Comparison of ENCODE assay signal across 21 mouse cellular contexts in the genomic region with DNA sequence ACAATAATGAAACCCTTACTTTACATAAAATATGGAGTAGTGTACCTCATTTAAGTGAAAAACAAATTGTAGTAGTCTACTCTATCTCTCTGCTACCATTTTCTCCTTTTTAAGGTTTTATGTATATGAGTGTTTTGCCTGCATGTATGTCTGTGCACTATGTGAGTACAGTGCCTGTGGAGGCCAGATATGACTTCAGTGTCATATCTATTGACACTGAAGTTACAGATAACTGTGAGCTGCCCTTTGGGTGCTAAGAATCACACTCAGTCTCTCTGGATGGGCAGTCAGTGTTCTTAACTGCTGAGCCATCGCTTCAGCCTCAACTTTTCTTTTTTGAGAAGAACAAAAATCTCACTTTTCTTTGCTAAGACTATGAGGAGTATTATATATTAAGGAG. TPM values are rescaled to one million over a fixed set of nuclear protein-coding genes. Genes with fewer than 3 reads are reported as not detected.
DNase-seq lines count a peak whose midpoint lies in the region; ATAC-seq and TF ChIP-seq lines count a peak whose summit lies in the region.
"Had no signal": no experiment of that assay in that cellular context is flagged by ENCODE, and none has a peak within 500 bp of the region (broad histone marks: within the 10 kb centered on the region; RNA-seq: fewer than 3 reads in every experiment).

No protein-coding gene starts in this region.

- no peak overlapping the region for H3K27ac ChIP-seq in heart, embryonic 11.5 days (ENCODE audit: low read depth, low read length)
- H3K27ac ChIP-seq in heart, adult 2 months = no peak overlapping the region
- H3K27ac ChIP-seq in liver, postnatal 0 days (ENCODE audit: low read depth) = peak overlapping the region; percentile 64
- H3K27ac ChIP-seq in cerebellum, adult 2 months (ENCODE audit: insufficient read depth, low read length) = no peak overlapping the region
- H3K27ac ChIP-seq: embryonic facial prominence, embryonic 12.5 days; heart, embryonic 13.5 days; hindbrain, embryonic 14.5 days; limb, embryonic 12.5 days; midbrain, embryonic 12.5 days; neural tube, embryonic 12.5 days had no signal

- H3K9me3 ChIP-seq in heart, embryonic 11.5 days (replicated peaks; ENCODE audit: control insufficient read depth, low read length) = no peaks in the 10 kb centered on the region
- H3K9me3 ChIP-seq in liver, postnatal 0 days (ENCODE audit: low read length) = no peaks in the 10 kb centered on the region
- H3K9me3 ChIP-seq: embryonic facial prominence, embryonic 12.5 days; heart, embryonic 13.5 days; limb, embryonic 12.5 days; midbrain, embryonic 12.5 days; neural tube, embryonic 12.5 days had no signal

- no peaks in the 10 kb centered on the region for H3K4me1 ChIP-seq in heart, embryonic 11.5 days (ENCODE audit: control insufficient read depth, insufficient read depth, low read length)
- no peaks in the 10 kb centered on the region for H3K4me1 ChIP-seq in heart, adult 2 months (ENCODE audit: control insufficient read depth, insufficient read depth, low read length)
- H3K4me1 ChIP-seq in liver, postnatal 0 days (ENCODE audit: insufficient read depth) = peaks cover 4% of the 10 kb centered on the region; the same call in 1 of the 2 replicates
- no peaks in the 10 kb centered on the region for H3K4me1 ChIP-seq in cerebellum, adult 2 months (ENCODE audit: control insufficient read depth, insufficient read depth, low read length)
- H3K4me1 ChIP-seq: embryonic facial prominence, embryonic 12.5 days; heart, embryonic 13.5 days; limb, embryonic 12.5 days; midbrain, embryonic 12.5 days; neural tube, embryonic 12.5 days had no signal

- H3K79me2 ChIP-seq in heart, adult 2 months (replicated peaks; ENCODE audit: control insufficient read depth, insufficient read depth, low read length) = no peaks in the 10 kb centered on the region

- intact Hi-C loops in heart, adult 2 months (cut with DNase I) = no loop called here

- WGBS in heart, embryonic 11.5 days (ENCODE audit: insufficient replicate concordance) = 83% methylated on average over 1 of the region's 1 CpGs
- WGBS in heart, adult 2 months = 100% methylated on average over 1 of the region's 1 CpGs
- 61% methylated on average over 1 of the region's 1 CpGs for WGBS in liver, postnatal 0 days (ENCODE audit: insufficient replicate concordance)
- WGBS in cerebellum, adult 2 months = 98% methylated on average over 1 of the region's 1 CpGs

- peak; percentile 88 for ATAC-seq in heart, embryonic 11.5 days (replicated peaks; ENCODE audit: insufficient number of reproducible peaks, low FRiP score, low TSS enrichment)
- ATAC-seq in liver, postnatal 0 days = peak; percentile 100
- ATAC-seq: CD4-positive, CD25-positive, alpha-beta regulatory T cell, adult 4 months; forebrain, embryonic 16.5 days had no signal

- no peak for DNase-seq in heart, adult 2 months
- peak; percentile 71 for DNase-seq in c-Kit-negative CD71-positive TER-119-positive erythroid progenitor cells, embryonic 14.5 days (ENCODE audit: low read depth, low spot score)
- peak; percentile 74 for DNase-seq in liver
- peak; percentile 29 for DNase-seq in liver, postnatal 0 days
- DNase-seq in cerebellum, adult 2 months = no peak
- DNase-seq in ovary, postnatal 14 days (ENCODE audit: low spot score) = no peak
- DNase-seq: adrenal gland, postnatal 14 days; cerebellum, adult 9-10 months; gastrocnemius, postnatal 36 days; kidney, postnatal 36 days; lung, embryonic 14.5 days; lung, postnatal 4 days had no signal

- H3K4me2 ChIP-seq in heart, embryonic 11.5 days = no peak overlapping the region
- peak overlapping the region; percentile 44; the same call in 1 of the 2 replicates for H3K4me2 ChIP-seq in liver, postnatal 0 days (ENCODE audit: low read depth, low read length)
- H3K4me2 ChIP-seq: embryonic facial prominence, embryonic 12.5 days; heart, embryonic 13.5 days; hindbrain, embryonic 14.5 days; limb, embryonic 12.5 days; lung, embryonic 14.5 days; midbrain, embryonic 12.5 days; neural tube, embryonic 12.5 days had no signal

- TF ChIP-seq CTCF in heart, adult 2 months (IDR thresholded peaks at IDR 0.05) = no peak
- TF ChIP-seq CTCF in liver, postnatal 0 days (IDR thresholded peaks at IDR 0.05; ENCODE audit: low read depth) = no peak
- no peak for TF ChIP-seq CTCF in cerebellum, adult 2 months (IDR thresholded peaks at IDR 0.05; ENCODE audit: borderline replicate concordance, insufficient read depth, low read depth, low read length)

- no peaks in the 10 kb centered on the region for H3K27me3 ChIP-seq in heart, embryonic 11.5 days (ENCODE audit: control insufficient read depth, insufficient read depth, low read length)
- no peaks in the 10 kb centered on the region for H3K27me3 ChIP-seq in heart, adult 2 months (ENCODE audit: control insufficient read depth, insufficient read depth, low read length)
- no peaks in the 10 kb centered on the region for H3K27me3 ChIP-seq in liver, postnatal 0 days (ENCODE audit: insufficient read depth, low read length)
- no peaks in the 10 kb centered on the region for H3K27me3 ChIP-seq in cerebellum, adult 2 months (ENCODE audit: control insufficient read depth, insufficient read depth, low read length)
- H3K27me3 ChIP-seq: embryonic facial prominence, embryonic 12.5 days; heart, embryonic 13.5 days; limb, embryonic 12.5 days; midbrain, embryonic 12.5 days; neural tube, embryonic 12.5 days had no signal

- H3K4me3 ChIP-seq in heart, embryonic 11.5 days (ENCODE audit: low read depth, low read length) = no peak overlapping the region
- H3K4me3 ChIP-seq in heart, adult 2 months = no peak overlapping the region
- no peak overlapping the region for H3K4me3 ChIP-seq in liver, postnatal 0 days (ENCODE audit: low read depth, low read length)
- no peak overlapping the region for H3K4me3 ChIP-seq in cerebellum, adult 2 months (replicated peaks; ENCODE audit: insufficient read depth, low read depth, low read length)
- H3K4me3 ChIP-seq: embryonic facial prominence, embryonic 12.5 days; heart, embryonic 13.5 days; limb, embryonic 12.5 days; midbrain, embryonic 12.5 days; neural tube, embryonic 12.5 days had no signal

- no peak for TF ChIP-seq POLR2A in heart, adult 2 months (IDR thresholded peaks at IDR 0.05; ENCODE audit: insufficient read depth, low read depth, low read length)
- TF ChIP-seq POLR2A in cerebellum, adult 2 months (IDR thresholded peaks at IDR 0.05; ENCODE audit: borderline replicate concordance, insufficient read depth, low read length) = no peak

- no peak for TF ChIP-seq EP300 in heart, adult 2 months (IDR thresholded peaks at IDR 0.05; ENCODE audit: insufficient read depth, low read depth, low read length)
- TF ChIP-seq EP300 in liver, postnatal 0 days (IDR thresholded peaks at IDR 0.05; ENCODE audit: low read depth) = peak; percentile 97

- no peak overlapping the region for H3K9ac ChIP-seq in heart, embryonic 11.5 days (ENCODE audit: low read depth, low read length)
- H3K9ac ChIP-seq in heart, adult 2 months (ENCODE audit: low read depth, low read length) = no peak overlapping the region
- no peak overlapping the region for H3K9ac ChIP-seq in liver, postnatal 0 days (replicated peaks)
- H3K9ac ChIP-seq: embryonic facial prominence, embryonic 12.5 days; heart, embryonic 13.5 days; hindbrain, embryonic 14.5 days; limb, embryonic 12.5 days; lung, embryonic 14.5 days; midbrain, embryonic 12.5 days; neural tube, embryonic 12.5 days had no signal

- peaks cover 35% of the 10 kb centered on the region for H3K36me3 ChIP-seq in heart, embryonic 11.5 days (ENCODE audit: control insufficient read depth, insufficient read depth, low read length)
- peaks cover 1% of the 10 kb centered on the region for H3K36me3 ChIP-seq in heart, adult 2 months (ENCODE audit: control insufficient read depth, insufficient read depth, low read length)
- H3K36me3 ChIP-seq in liver, postnatal 0 days (replicated peaks; ENCODE audit: insufficient read depth, low read length) = peaks cover 73% of the 10 kb centered on the region

RNA-seq across cellular contexts. Expression of a gene that starts 26.9 kb away (rescaled TPM):
- 76.2 and 88.7 TPM in 2 replicates for polyA plus RNA-seq in heart, embryonic 11.5 days (2014; fragmentation: Nextera tagmentation; extraction: Ambion mirVana)
- total RNA-seq in heart, adult 2 months (2021) = 10 to 100 TPM; 26.2 to 27.6 TPM
- polyA plus RNA-seq in heart, adult 2 months (2012; rRNA removed) = 8.1 and 19.2 TPM in 2 replicates
- 67.4 and 71.9 TPM in 2 replicates for polyA plus RNA-seq in liver, postnatal 0 days (2015; fragmentation: Nextera tagmentation; extraction: Ambion mirVana)
- polyA plus RNA-seq in cerebellum, adult 2 months (2012; rRNA removed) = 47.3 and 52.1 TPM in 2 replicates

RNA-seq across cellular contexts. Expression of a gene that starts 26.9 kb away (rescaled TPM):
- 80.6 and 93.6 TPM in 2 replicates for polyA plus RNA-seq in heart, embryonic 11.5 days (2014; fragmentation: Nextera tagmentation; extraction: Ambion mirVana)
- 10 to 100 TPM; 49.6 to 52.8 TPM for total RNA-seq in heart, adult 2 months (2021)
- 7.7 and 15.7 TPM in 2 replicates for polyA plus RNA-seq in heart, adult 2 months (2012; rRNA removed)
- 31.0 and 33.2 TPM in 2 replicates for polyA plus RNA-seq in liver, postnatal 0 days (2015; fragmentation: Nextera tagmentation; extraction: Ambion mirVana)
- 22.2 and 24.2 TPM in 2 replicates for polyA plus RNA-seq in cerebellum, adult 2 months (2012; rRNA removed)

RNA-seq across cellular contexts. Expression of a gene that starts 44.3 kb away (rescaled TPM):
- 319 and 321 TPM in 2 replicates for polyA plus RNA-seq in heart, embryonic 11.5 days (2014; fragmentation: Nextera tagmentation; extraction: Ambion mirVana)
- total RNA-seq in heart, adult 2 months (2021) = 100 to 1,000 TPM; 123 to 137 TPM
- polyA plus RNA-seq in heart, adult 2 months (2012; rRNA removed) = 145 and 289 TPM in 2 replicates
- 346 and 365 TPM in 2 replicates for polyA plus RNA-seq in liver, postnatal 0 days (2015; fragmentation: Nextera tagmentation; extraction: Ambion mirVana)
- polyA plus RNA-seq in cerebellum, adult 2 months (2012; rRNA removed) = 277 and 290 TPM in 2 replicates

RNA-seq across cellular contexts. Expression of a gene that starts 44.6 kb away (rescaled TPM):
- polyA plus RNA-seq in heart, embryonic 11.5 days (2014; fragmentation: Nextera tagmentation; extraction: Ambion mirVana) = 49.4 and 55.1 TPM in 2 replicates
- total RNA-seq in heart, adult 2 months (2021) = 10 to 100 TPM; 24.6 to 25.1 TPM
- 18.4 and 30.1 TPM in 2 replicates for polyA plus RNA-seq in heart, adult 2 months (2012; rRNA removed)
- 9.4 TPM in 2 replicates for polyA plus RNA-seq in liver, postnatal 0 days (2015; fragmentation: Nextera tagmentation; extraction: Ambion mirVana)
- polyA plus RNA-seq in cerebellum, adult 2 months (2012; rRNA removed) = 79.5 and 84.4 TPM in 2 replicates

Comparison
In these comparisons a context has a peak if more than half of its experiments do, and no peak if none do; other contexts are left out.
1. DNase-seq: peak in c-Kit-negative CD71-positive TER-119-positive erythroid progenitor cells, embryonic 14.5 days (single experiment), liver (single experiment) and liver, postnatal 0 days (single experiment); none in heart, adult 2 months (0 of 2), cerebellum, adult 2 months (0 of 2) and ovary, postnatal 14 days (single experiment).